Mouse (Mus musculus): Measurements from ENCODE around the gene Ung.

Ung gene

GRCm38 (mm10) chr5:114131521-114131840 lies 1.3 kb downstream of the Ung start:
- DNase-seq: peak; percentile 65

- no peak for DNase-seq
Measured at GRCm38 (mm10) chr5:114132841-114133240, 2.7 kb downstream of the Ung start.

GRCm38 (mm10) chr5:114134091-114134534 lies 3.9 kb downstream of the Ung start:
- peak; percentile 23 for DNase-seq

GRCm38 (mm10) chr5:114135516-114135915 lies 5.3 kb downstream of the Ung start:
- DNase-seq: no peak

- DNase-seq: no peak
Measured at GRCm38 (mm10) chr5:114137481-114138276, 7.5 kb downstream of the Ung start.

- DNase-seq: no peak
Measured at GRCm38 (mm10) chr5:114138277-114139164, 8.3 kb downstream of the Ung start.

- no peak for DNase-seq
Measured at GRCm38 (mm10) chr5:114139175-114139574, 9.0 kb downstream of the Ung start.

GRCm38 (mm10) chr5:114146028-114146888 lies 16.1 kb downstream of the Ung start, which contains the start of gene Acacb:
Gene Acacb (plus strand): TSS chr5:114146535.
- DNase-seq: no peak

- DNase-seq: no peak
Measured at GRCm38 (mm10) chr5:114147043-114147972, 17.1 kb downstream of the Ung start.

- no peak for DNase-seq
Measured at GRCm38 (mm10) chr5:114152359-114153092, 22.3 kb downstream of the Ung start.

GRCm38 (mm10) chr5:114153490-114153889 lies 23.3 kb downstream of the Ung start:
- DNase-seq: peak; percentile 19

GRCm38 (mm10) chr5:114154765-114155164 lies 24.6 kb downstream of the Ung start:
- DNase-seq: no peak

GRCm38 (mm10) chr5:114155168-114155933 lies 25.2 kb downstream of the Ung start:
- DNase-seq: no peak

- no peak for DNase-seq
Measured at GRCm38 (mm10) chr5:114157236-114157635, 27.1 kb downstream of the Ung start.

- DNase-seq: no peak
Measured at GRCm38 (mm10) chr5:114161424-114161823, 31.2 kb downstream of the Ung start.

- DNase-seq: no peak
Measured at GRCm38 (mm10) chr5:114162106-114162815, 32.1 kb downstream of the Ung start.

- no peak for DNase-seq
Measured at GRCm38 (mm10) chr5:114163117-114163696, 33.0 kb downstream of the Ung start.

- DNase-seq: no peak
Measured at GRCm38 (mm10) chr5:114170345-114170744, 40.2 kb downstream of the Ung start.

- no peak for DNase-seq
Measured at GRCm38 (mm10) chr5:114172936-114173335, 42.8 kb downstream of the Ung start.

All from thymus, postnatal 14 days (tissue).